Mouse (Mus musculus) forebrain, postnatal 0 days (tissue): Measurements from ENCODE around the gene Sost. TPM values are rescaled to one million over a fixed set of nuclear protein-coding genes. Genes with fewer than 3 reads are reported as not detected.
A peak's percentile ranks its signal among the peaks of the same experiment; 100 is the strongest.

ENCODE experiments used
- ATAC-seq: fragments of 200-750 bp; cut with Nextera tagmentation; 2 replicates; pipeline ENCODE4 v1.8.0; 2017; ENCODE audit warnings: mild to moderate bottlenecking, moderate library complexity
- DNase-seq: peaks from one replicate; pipeline ENCODE4 v3.0.0-alpha.2; 2015
- H3K27ac ChIP-seq: fragments of 300-500 bp; sonication (generic); 2 replicates; pipeline ENCODE4 v1.5.1; 2014; ENCODE audit warnings: low read depth, mild to moderate bottlenecking, antibody characterized with exemption, low read length, moderate library complexity, mixed read lengths
- H3K27me3 ChIP-seq: fragments of 300-500 bp; sonication (generic); 2 replicates; pipeline ENCODE4 v1.6.1; 2014; ENCODE audit warnings: mild to moderate bottlenecking, low read length, mixed read lengths; ENCODE audit not compliant: insufficient read depth
- H3K36me3 ChIP-seq: fragments of 300-500 bp; sonication (generic); 2 replicates; pipeline ENCODE4 v1.6.1; 2014; ENCODE audit warnings: mild to moderate bottlenecking, moderate library complexity; ENCODE audit not compliant: insufficient read depth
- H3K4me1 ChIP-seq: fragments of 300-500 bp; sonication (generic); 2 replicates; pipeline ENCODE4 v1.6.1; 2014; ENCODE audit warnings: antibody characterized with exemption; ENCODE audit not compliant: insufficient read depth
- H3K4me2 ChIP-seq: fragments of 300-500 bp; sonication (generic); 2 replicates; pipeline ENCODE4 v1.6.1; 2014; ENCODE audit warnings: low read depth, mild to moderate bottlenecking, moderate library complexity
- H3K4me3 ChIP-seq: fragments of 300-500 bp; sonication (generic); 2 replicates; pipeline ENCODE4 v1.5.1; 2014; ENCODE audit warnings: low read depth, low read length, mixed read lengths
- H3K9ac ChIP-seq: fragments of 300-500 bp; sonication (generic); 2 replicates; pipeline ENCODE4 v1.6.1; 2014; ENCODE audit warnings: mild to moderate bottlenecking
- H3K9me3 ChIP-seq: fragments of 300-500 bp; sonication (generic); 2 replicates; pipeline ENCODE4 v1.6.1; 2016; ENCODE audit warnings: low read length
- CTCF ChIP-seq: sonication (generic); IDR thresholded peaks from 2 replicates; pipeline ENCODE4 v1.5.1; 2016; ENCODE audit warnings: antibody characterized with exemption, control low read depth, low read depth
- WGBS: fragments of 180-500 bp; shearing (Covaris S2); extraction: QIAGEN DNeasy Blood & Tissue Kit; methylation state at CpG from one replicate; pipeline ENCODE4 v1.1.7; 2014; 5-methylcytosine and 5-hydroxymethylcytosine counted together
- polyA plus RNA-seq: library from polyadenylated mRNA; unstranded; fragments of >200 nt; fragmentation: Nextera tagmentation; extraction: Ambion mirVana; gene quantifications from 2 replicates; pipeline ENCODE4 v1.2.1, GENCODE M21; 2015
- total RNA-seq: library from RNA; depleted of rRNA; stranded (reverse); fragments of >200 nt; gene quantifications from 2 replicates; pipeline ENCODE4 v1.2.3, GENCODE M21; 2014

The Sost gene
- total and polyA plus RNA-seq, 2 experiments from 2014 or later, result not detected

DNA sequence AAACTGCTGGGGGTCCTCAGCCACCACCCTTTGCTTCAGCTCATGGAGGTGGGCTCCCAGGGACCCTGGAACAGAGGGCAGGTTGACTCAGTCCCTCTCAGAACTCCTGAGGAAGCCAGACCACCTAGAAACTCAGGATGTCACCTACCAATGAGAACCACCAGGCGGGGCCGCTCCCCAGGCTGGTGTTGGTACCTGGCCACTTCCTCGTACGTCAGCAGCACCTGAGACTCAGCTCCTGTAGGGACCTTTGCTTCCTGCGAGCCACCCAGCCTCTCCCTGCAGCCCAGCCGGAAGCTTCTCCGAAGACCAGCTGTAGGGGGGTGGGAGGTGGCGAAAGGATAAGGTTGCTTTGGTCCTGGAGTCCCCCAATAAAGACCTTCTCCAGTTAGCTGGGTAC, 41.6 kb upstream of the Sost start:
- Histone ChIP-seq H3K9me3 (no peaks in the 10 kb centered on the region), H3K27me3 (no peaks in the 10 kb centered on the region), H3K27ac (no peak overlapping the region), H3K4me3 (no peak overlapping the region), H3K4me1 (no peaks in the 10 kb centered on the region), H3K36me3 (peaks cover 62% of the 10 kb centered on the region), H3K4me2 (no peak overlapping the region), H3K9ac (no peak overlapping the region)
- no peak for ATAC-seq
- 94% methylated on average over 8 of the region's 8 CpGs for WGBS
- TF ChIP-seq CTCF, result no peak
- no peak for DNase-seq

DNA sequence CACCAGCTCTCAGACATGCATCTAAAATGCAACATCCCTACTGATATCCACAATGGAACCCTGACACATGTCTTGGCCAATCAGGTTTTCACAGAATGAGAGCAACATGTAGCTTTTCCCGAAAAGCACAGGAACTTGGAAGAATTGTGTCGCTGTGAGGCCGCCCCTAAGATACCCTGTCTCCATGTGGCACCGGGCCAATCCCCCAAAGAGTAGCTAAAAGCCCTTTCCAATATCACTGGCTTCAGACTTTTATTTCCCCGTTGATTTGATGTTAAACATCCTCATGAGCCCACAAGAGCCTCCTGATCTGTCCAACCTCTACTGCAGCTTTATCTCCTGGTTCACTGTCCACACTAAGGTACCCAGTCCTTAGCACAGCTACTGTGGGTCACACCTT, 39.9 kb upstream of the Sost start:
- no peak overlapping the region for H3K4me2 ChIP-seq
- no peak for TF ChIP-seq CTCF
- no peaks in the 10 kb centered on the region for H3K4me1 ChIP-seq
- peaks cover 55% of the 10 kb centered on the region for H3K36me3 ChIP-seq
- H3K27me3 ChIP-seq, result no peaks in the 10 kb centered on the region
- WGBS, result 60% methylated on average over 5 of the region's 5 CpGs
- no peak overlapping the region for H3K9ac ChIP-seq
- H3K4me3 ChIP-seq, result no peak overlapping the region
- ATAC-seq, result no peak
- H3K9me3 ChIP-seq, result no peaks in the 10 kb centered on the region
- no peak overlapping the region for H3K27ac ChIP-seq
- DNase-seq, result no peak

DNA sequence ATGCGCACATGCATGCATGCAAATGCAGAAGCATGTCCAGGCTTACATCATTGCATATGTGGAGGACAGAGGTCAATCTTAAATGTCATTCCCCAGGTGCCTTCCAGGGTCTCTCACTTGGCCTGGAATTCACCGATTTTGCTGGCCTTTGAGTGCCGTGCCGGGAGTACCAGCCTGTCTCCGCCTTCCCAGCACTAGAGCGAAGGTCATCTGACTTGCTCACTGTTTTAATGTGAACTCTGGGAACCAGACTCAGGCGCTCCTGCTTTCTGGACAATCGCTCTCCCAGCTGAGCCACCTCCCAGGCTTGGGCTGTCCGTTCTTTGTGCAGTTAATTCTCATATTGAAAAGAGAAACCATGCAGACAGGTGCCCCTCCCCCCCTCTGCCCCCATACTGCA, 39.5 kb upstream of the Sost start:
- H3K36me3 ChIP-seq, result peaks cover 55% of the 10 kb centered on the region
- no peak for ATAC-seq
- no peaks in the 10 kb centered on the region for H3K27me3 ChIP-seq
- H3K9ac ChIP-seq, result no peak overlapping the region
- DNase-seq, result no peak
- H3K4me1 ChIP-seq, result no peaks in the 10 kb centered on the region
- H3K9me3 ChIP-seq, result no peaks in the 10 kb centered on the region
- no peak overlapping the region for H3K27ac ChIP-seq
- no peak overlapping the region for H3K4me3 ChIP-seq
- 47% methylated on average over 9 of the region's 9 CpGs for WGBS
- TF ChIP-seq CTCF, result no peak
- no peak overlapping the region for H3K4me2 ChIP-seq

DNA sequence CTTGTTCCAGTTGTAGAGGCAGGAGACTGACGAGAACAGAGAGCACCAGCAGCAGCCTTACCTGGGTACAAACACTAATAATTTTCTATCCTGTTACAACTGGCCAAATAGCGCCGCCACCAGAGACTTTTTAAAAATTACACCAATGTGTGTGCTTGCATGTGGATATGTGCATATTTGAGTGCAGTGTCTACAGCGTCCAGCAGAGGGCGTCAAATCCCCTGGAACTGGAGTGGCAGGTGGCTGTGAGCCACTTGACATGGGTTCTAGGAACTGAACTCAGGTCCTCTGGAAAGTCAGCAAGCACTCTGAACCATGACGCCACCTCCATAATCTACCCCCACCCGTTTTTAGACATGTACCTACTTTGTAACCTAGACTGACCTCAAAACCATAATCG, 37.4 kb upstream of the Sost start:
- Histone ChIP-seq H3K9ac (no peak overlapping the region), H3K4me1 (no peaks in the 10 kb centered on the region), H3K36me3 (peaks cover 55% of the 10 kb centered on the region), H3K9me3 (no peaks in the 10 kb centered on the region), H3K27ac (no peak overlapping the region), H3K4me3 (no peak overlapping the region), H3K4me2 (no peak overlapping the region), H3K27me3 (no peaks in the 10 kb centered on the region)
- DNase-seq, result no peak
- peak; percentile 56 for TF ChIP-seq CTCF
- ATAC-seq, result no peak
- WGBS, result 95% methylated on average over 8 of the region's 8 CpGs

DNA sequence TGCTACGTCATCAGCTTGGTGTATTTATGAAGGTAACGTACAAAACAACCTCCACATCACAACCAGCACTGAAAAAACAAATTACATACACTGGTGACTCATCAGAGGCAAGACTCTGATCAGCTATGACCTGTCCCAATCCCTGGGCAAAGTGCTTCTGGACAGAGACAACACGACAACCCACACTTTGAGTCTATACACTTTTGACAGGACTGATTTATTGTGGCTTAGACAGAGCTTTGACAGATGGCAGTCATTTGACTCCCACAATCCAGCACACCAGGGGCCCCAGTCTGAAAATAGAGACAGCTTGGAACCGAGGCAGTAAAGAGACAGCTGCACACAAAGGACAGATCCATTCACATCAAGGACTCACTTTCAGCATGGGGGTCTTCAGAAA, 32.7 kb upstream of the Sost start:
- Histone ChIP-seq H3K4me1 (no peaks in the 10 kb centered on the region), H3K4me2 (no peak overlapping the region), H3K9ac (no peak overlapping the region), H3K27me3 (no peaks in the 10 kb centered on the region), H3K4me3 (no peak overlapping the region), H3K9me3 (no peaks in the 10 kb centered on the region), H3K36me3 (peaks cover 17% of the 10 kb centered on the region), H3K27ac (no peak overlapping the region)
- ATAC-seq, result no peak
- no peak for DNase-seq
- no peak for TF ChIP-seq CTCF
- WGBS, result 57% methylated on average over 4 of the region's 4 CpGs

DNA sequence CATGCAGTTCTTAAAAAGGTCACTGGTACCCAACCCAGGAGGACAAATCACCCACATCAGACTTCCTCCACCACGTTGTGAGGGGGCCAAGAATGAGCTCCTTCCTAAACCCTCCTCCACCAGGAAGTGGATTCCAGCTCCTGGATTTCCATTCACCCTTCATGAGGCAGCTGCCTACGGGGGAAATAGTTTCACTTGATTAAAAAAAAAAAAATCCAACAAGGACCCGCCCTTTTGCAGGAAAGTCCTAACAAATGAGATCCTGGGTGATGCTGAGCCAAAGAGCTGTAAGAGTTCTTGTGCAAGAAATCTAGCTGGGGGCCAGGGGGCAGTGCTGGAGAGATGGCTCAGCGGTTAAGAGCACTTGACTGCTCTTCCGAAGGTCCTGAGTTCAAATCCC, 31.4 kb upstream of the Sost start:
- Histone ChIP-seq H3K4me3 (no peak overlapping the region), H3K4me2 (no peak overlapping the region), H3K4me1 (no peaks in the 10 kb centered on the region), H3K36me3 (peaks cover 14% of the 10 kb centered on the region), H3K9me3 (no peaks in the 10 kb centered on the region), H3K27me3 (no peaks in the 10 kb centered on the region), H3K27ac (no peak overlapping the region), H3K9ac (no peak overlapping the region)
- 54% methylated on average over 5 of the region's 5 CpGs for WGBS
- no peak for TF ChIP-seq CTCF
- DNase-seq, result no peak
- no peak for ATAC-seq

DNA sequence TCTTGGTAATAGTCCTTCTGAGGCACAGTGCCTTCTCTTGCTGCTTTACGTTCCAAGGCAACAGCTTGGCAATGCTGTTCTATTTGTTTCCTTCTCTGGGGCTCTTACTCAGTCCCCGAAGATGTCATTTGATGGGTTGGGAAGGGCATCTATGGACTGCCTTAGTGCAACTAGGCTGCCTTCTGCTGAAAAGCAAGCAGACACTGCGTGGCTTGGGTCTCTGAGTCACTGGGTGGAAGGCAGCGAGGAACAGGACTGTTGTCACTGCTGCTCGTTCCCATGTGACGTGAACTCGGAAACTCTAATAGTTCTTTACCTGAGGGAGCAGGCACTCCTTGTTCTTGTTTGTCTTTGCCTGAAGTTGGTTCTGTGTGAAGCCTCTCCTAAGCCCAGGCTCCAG, 29.1 kb upstream of the Sost start:
- no peak for ATAC-seq
- no peaks in the 10 kb centered on the region for H3K4me1 ChIP-seq
- H3K9ac ChIP-seq, result no peak overlapping the region
- TF ChIP-seq CTCF, result no peak
- WGBS, result 86% methylated on average over 7 of the region's 7 CpGs
- no peaks in the 10 kb centered on the region for H3K27me3 ChIP-seq
- no peak overlapping the region for H3K4me3 ChIP-seq
- H3K9me3 ChIP-seq, result no peaks in the 10 kb centered on the region
- no peak overlapping the region for H3K27ac ChIP-seq
- no peak overlapping the region for H3K4me2 ChIP-seq
- DNase-seq, result no peak
- H3K36me3 ChIP-seq, result peaks cover 9% of the 10 kb centered on the region

DNA sequence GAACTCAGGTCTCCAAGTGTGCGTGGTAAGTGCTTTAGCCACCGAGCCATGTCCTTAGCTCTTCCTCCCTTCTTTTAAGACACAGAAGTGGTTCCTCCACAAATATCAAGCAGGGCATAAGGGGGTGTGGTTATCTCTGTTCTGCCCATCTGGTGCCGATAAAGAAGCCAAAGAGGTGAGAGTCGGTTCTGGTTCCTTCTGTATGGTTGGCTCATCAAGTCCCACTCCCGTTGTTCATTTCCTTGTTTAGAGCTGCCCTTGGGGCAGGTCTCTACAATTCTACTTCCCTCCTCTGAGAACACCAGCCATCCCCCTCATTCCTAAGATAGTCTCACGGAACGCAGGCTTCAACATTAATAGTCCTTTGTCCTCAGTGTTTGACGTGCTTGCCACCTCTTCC, 27.3 kb upstream of the Sost start:
- Histone ChIP-seq H3K4me2 (no peak overlapping the region), H3K9me3 (no peaks in the 10 kb centered on the region), H3K9ac (no peak overlapping the region), H3K27me3 (no peaks in the 10 kb centered on the region), H3K27ac (no peak overlapping the region), H3K4me3 (no peak overlapping the region), H3K4me1 (no peaks in the 10 kb centered on the region), H3K36me3 (no peaks in the 10 kb centered on the region)
- no peak for TF ChIP-seq CTCF
- ATAC-seq (no peak), DNase-seq (no peak)
- WGBS, result 75% methylated on average over 8 of the region's 8 CpGs
